Mouse (Mus musculus) adrenal gland, postnatal 25 days (tissue): Measurements from ENCODE around the gene Ifrd2. TPM values are rescaled to one million over a fixed set of nuclear protein-coding genes. Genes with fewer than 3 reads are reported as not detected.

ENCODE experiments used
- DNase-seq: peaks from one replicate; pipeline ENCODE4 v3.0.0; 2021; ENCODE audit warnings: mixed read lengths
- total RNA-seq: library from RNA; stranded (reverse); gene quantifications from 2 replicates; pipeline ENCODE4 v1.2.3, GENCODE M21; 2021

Ifrd2 gene
- total RNA-seq, 1 experiment from 2014 or later = 47.0 TPM

GRCm38 (mm10) chr9:107599433-107599832 lies 12.0 kb downstream of the Ifrd2 start:
- no peak for DNase-seq

- no peak for DNase-seq
Measured at GRCm38 (mm10) chr9:107599842-107600241, 12.4 kb downstream of the Ifrd2 start.

- DNase-seq = no peak
Measured at GRCm38 (mm10) chr9:107600745-107601144, 13.3 kb downstream of the Ifrd2 start.

GRCm38 (mm10) chr9:107601275-107601674 lies 13.8 kb downstream of the Ifrd2 start:
- DNase-seq = no peak

- DNase-seq = peak; percentile 94
Measured at GRCm38 (mm10) chr9:107602068-107602648, 14.7 kb downstream of the Ifrd2 start.

- DNase-seq = no peak
Measured at GRCm38 (mm10) chr9:107603251-107603650, 15.8 kb downstream of the Ifrd2 start.

GRCm38 (mm10) chr9:107605041-107605661 lies 17.7 kb downstream of the Ifrd2 start:
- peak; percentile 54 for DNase-seq

- DNase-seq = no peak
Measured at GRCm38 (mm10) chr9:107606591-107606990, 19.1 kb downstream of the Ifrd2 start.

- DNase-seq = no peak
Measured at GRCm38 (mm10) chr9:107607036-107607435, 19.6 kb downstream of the Ifrd2 start.

GRCm38 (mm10) chr9:107607653-107608245 lies 20.3 kb downstream of the Ifrd2 start:
- DNase-seq = no peak

- DNase-seq = no peak
Measured at GRCm38 (mm10) chr9:107608741-107609432, 21.4 kb downstream of the Ifrd2 start, which contains the start of gene Sema3b. Gene Sema3b (minus strand): TSS chr9:107609229.

GRCm38 (mm10) chr9:107609433-107609830 lies 22.0 kb downstream of the Ifrd2 start:
- no peak for DNase-seq

GRCm38 (mm10) chr9:107611456-107612190 lies 24.2 kb downstream of the Ifrd2 start:
- DNase-seq = no peak

- DNase-seq = peak; percentile 100
Measured at GRCm38 (mm10) chr9:107612191-107612944, 24.9 kb downstream of the Ifrd2 start.

GRCm38 (mm10) chr9:107612945-107613569 lies 25.6 kb downstream of the Ifrd2 start:
- DNase-seq = no peak

- no peak for DNase-seq
Measured at GRCm38 (mm10) chr9:107615035-107615434, 27.6 kb downstream of the Ifrd2 start.

- DNase-seq = no peak
Measured at GRCm38 (mm10) chr9:107617461-107617860, 30.0 kb downstream of the Ifrd2 start.

- DNase-seq = no peak
Measured at GRCm38 (mm10) chr9:107618098-107618497, 30.7 kb downstream of the Ifrd2 start.

- DNase-seq = no peak
Measured at GRCm38 (mm10) chr9:107618778-107619545, 31.5 kb downstream of the Ifrd2 start.

- DNase-seq = peak; percentile 53
Measured at GRCm38 (mm10) chr9:107619546-107619879, 32.1 kb downstream of the Ifrd2 start.
